Mouse (Mus musculus) thymus, adult 2 months (tissue): ENCODE data around the gene 4930430F08Rik.

ENCODE experiments used
- CTCF ChIP-seq: fragments of 200-500 bp; IDR thresholded peaks from 2 replicates; pipeline ENCODE4 v1.5.1; 2012; ENCODE audit warnings: mild to moderate bottlenecking, control low read depth, low read length, moderate library complexity, borderline replicate concordance; ENCODE audit not compliant: control insufficient read depth, poor library complexity, insufficient read depth; ENCODE audit errors: extremely low read depth
- POLR2A ChIP-seq: fragments of 200-500 bp; IDR thresholded peaks from 2 replicates; pipeline ENCODE4 v1.6.1; 2012; ENCODE audit warnings: mild to moderate bottlenecking, low read length, control low read depth, moderate library complexity; ENCODE audit not compliant: control insufficient read depth, poor library complexity, insufficient read depth; ENCODE audit errors: extremely low read depth

GRCm38 (mm10) chr10:100571707-100572106, 18.5 kb downstream of the 4930430F08Rik start:
- no peak for TF ChIP-seq CTCF
- TF ChIP-seq POLR2A: no peak
